Mouse (Mus musculus): ENCODE measurements around the gene Picalm. TPM values are rescaled to one million over a fixed set of nuclear protein-coding genes. Genes with fewer than 3 reads are reported as not detected.
"Not testable (repeated sequence)": the region's sequence is repeated elsewhere in the genome, so short reads cannot be mapped to it uniquely, and the experiment has no call there.

Gene Picalm
- total RNA-seq, 2 experiments from 2014 or later, result 144 to 162 TPM

DNA sequence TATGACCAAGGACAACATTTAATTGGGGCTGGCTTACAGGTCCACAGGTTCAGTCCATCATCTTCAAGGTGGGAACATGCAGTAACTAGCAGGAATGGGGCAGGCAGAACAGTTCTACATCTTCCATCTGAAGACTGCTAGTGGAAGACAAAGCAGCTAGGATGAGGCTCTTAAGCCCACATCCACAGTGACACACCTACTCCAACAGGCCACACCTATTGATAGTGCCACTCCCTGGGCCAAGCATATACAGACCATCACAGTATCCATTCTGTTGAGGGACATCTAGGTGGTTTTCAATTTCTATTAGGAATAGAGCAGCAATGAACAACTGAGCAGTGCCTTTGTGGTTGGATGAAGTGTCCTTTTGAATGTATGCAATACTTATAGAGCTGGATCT lies 80.9 kb downstream of the Picalm start:
- no peak for DNase-seq

GRCm38 (mm10) chr7:90216511-90216910 lies 86.5 kb downstream of the Picalm start:
- DNase-seq, result peak; percentile 5 to 27

DNA sequence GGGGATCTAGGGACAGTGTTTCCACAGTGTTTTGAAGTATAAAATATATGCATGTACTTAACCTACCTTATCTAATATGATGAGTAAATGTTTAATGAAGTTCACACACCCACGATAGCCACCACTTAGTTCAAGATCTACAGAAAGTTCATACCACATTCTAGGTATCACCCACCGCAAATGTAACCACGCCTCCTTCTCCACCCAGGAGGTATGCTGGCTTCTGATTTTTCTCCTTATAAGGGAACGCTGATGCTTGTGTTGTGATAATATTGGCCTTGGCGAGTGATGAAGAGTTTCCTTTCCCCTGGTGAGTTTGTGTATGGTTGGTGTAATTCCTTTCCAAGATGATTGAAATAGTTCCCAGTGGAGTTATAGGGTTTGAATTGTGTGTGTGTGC lies 88.1 kb downstream of the Picalm start:
- no peak for DNase-seq

DNA sequence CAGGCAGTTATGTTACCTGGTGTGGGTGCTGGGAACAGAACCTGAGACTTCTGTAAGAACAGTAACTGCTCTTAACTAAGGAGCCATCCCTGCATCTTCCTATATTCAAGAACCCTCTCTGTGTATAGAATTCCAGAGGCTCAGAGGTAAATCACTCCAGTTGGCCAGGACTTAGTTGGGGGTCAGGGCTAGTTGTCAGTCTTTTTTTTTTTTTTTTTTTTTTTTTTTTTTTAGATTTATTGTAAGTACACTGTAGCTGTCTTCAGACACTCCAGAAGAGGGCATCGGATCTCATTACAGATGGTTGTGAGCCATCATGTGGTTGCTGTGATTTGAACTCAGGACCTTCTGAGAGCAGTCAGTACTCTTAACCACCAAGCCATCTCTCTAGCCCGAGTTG lies 91.5 kb downstream of the Picalm start:
- DNase-seq, result no peak

GRCm38 (mm10) chr7:90228075-90228474 lies 98.1 kb downstream of the Picalm start:
- DNase-seq, result no peak

GRCm38 (mm10) chr7:90228884-90229283 lies 98.9 kb downstream of the Picalm start:
- not testable (repeated sequence) for DNase-seq

GRCm38 (mm10) chr7:90231431-90231830 lies 101.4 kb downstream of the Picalm start:
- no peak for DNase-seq

GRCm38 (mm10) chr7:90233921-90234320 lies 103.9 kb downstream of the Picalm start:
- no peak for DNase-seq

DNA sequence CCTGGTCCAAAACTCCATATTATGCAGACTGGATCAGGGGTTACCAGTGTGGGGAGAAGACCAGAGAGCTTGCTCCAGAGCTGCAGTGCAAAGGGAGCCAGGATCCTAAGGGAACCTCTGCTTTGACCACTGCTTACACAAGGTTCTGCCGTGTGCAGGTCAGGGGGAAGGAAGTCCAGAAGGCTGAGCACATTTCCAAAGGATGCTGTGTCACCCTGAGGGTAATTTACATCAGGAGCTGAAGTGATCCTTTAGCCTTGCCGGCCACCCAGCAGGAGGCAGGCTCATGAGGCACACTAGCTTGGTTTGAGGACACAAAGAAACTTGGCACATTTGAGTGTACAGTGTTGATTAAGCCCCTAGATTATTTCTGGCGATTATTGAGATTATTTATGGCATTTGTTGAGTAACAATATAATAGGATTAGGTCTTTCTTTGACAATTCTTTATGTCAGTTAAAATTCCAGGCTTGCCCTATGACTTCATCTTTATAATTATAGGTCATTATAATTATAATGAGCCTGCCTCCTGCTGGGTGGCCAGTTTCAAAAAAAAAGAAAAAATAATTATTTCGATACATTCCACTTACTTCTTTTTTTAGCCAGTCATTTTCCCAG lies 106.4 kb downstream of the Picalm start:
- no peak for DNase-seq

DNA sequence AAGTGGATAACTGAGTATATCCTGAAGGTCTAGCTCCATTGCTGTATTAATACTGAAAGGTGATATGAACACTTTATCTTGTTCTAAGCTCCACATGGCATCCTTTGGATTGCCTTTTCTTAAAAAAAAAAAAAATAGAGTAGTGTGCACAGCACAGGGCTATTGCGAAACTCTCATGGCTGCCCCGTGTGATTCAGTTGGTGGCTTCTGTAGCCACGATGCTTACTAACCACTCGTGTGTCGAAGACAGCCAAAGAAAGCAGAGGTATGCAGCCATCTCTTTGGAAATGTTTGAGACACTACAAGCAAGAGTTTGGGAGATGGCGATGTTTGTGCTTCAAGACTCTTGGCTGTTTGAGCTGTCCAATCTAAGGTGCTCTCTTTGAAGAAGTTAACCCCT lies 113.1 kb downstream of the Picalm start:
- DNase-seq, result no peak

DNA sequence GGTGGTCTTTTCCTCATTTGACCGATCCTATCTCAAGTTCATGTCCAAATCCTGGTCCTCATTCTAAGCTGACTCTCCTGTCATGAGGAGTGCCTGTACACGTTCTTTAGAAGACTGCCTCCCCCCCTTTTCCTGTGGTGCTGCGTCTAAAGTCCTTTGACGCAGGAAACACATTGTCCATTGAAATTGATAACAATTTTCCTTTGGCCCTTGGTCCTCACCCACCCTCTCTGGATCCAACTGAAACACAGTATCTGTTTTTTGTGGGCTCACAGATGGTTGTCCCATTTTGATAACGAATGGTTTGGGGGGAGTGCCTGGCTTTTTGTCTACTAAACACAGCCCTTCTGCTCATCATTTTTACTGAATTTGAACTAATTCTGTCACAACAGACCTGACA lies 113.6 kb downstream of the Picalm start:
- no peak for DNase-seq

- DNase-seq, result no peak
These were observed 122.9 kb downstream of the Picalm start for GRCm38 (mm10) chr7:90252946-90253345.

- no peak for DNase-seq
These were observed 128.7 kb downstream of the Picalm start for GRCm38 (mm10) chr7:90258701-90259100.

DNA sequence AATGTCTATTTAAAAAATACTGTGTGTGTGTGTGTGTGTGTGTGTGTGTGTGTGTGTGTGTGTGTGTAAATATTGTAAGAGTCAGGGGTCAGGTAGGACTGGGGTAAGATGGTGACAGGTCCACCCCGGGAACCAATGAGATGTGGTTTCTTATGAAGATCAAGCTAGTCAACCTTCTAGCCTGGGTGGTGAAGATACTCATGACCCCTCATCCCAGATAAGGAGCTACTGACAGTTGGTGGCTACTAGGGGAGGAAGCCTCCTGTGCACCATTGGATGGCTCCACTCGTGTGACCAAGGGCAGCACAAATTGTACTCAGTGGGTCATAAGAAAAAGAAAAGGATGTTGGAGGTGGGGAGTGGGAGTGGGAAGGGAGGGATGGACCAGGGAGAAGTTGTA lies 129.9 kb downstream of the Picalm start:
- no peak for DNase-seq

DNA sequence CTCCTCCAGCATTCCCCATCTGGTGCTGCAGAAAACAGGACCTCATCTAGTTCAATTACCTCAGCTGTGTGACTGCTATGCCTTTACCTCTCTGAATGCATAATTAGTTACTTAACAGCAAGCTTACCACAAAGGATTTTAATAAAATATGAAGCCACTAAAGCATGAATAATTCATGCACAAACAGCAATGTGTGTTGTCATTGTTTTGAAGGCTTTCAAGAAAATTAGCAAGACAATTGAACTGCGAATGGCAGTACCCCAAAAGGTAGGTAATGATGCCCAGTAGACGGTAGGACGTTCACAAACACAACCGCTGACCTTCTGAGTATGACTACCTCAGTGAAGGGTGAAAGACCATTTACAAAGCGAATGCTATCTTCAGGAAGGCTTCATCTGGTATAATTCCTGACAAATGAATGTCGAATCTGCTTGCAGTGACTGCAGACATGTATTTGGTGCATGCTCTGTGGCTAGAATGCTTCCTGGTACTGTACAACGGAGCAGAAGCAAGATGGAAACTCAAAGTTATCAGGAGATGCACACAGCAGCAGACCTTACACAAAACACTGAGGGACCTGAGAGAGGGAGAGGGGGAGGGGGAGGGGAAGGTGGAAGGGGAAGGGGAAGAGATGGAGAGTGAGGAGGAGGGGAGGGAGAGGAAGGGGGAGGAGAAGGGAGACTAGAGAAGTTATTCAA lies 132.0 kb downstream of the Picalm start:
- DNase-seq, result no peak

Other genes with a start within 250 kb of the Picalm start
- 1 to 10 TPM in 1 of 2 experiments, under 1 TPM in 1; 0.45 to 1.1 TPM for gene Ccdc81, start 226.6 kb upstream of the Picalm start, total RNA-seq (2021)
- 100 to 1,000 TPM; 105 to 108 TPM for gene Hikeshi, start 189.0 kb upstream of the Picalm start, total RNA-seq (2021)
- 10 to 100 TPM; 39.6 to 41.3 TPM for gene Eed, start 149.2 kb upstream of the Picalm start, total RNA-seq (2021)
- gene Ccdc83, start 135.6 kb downstream of the Picalm start, total RNA-seq (2021), result not detected
- 10 to 100 TPM; 30.9 to 40.5 TPM for gene Sytl2, start 172.0 kb downstream of the Picalm start, total RNA-seq (2021)